Mouse (Mus musculus) myocyte (in vitro differentiated cells): ENCODE data around the gene Pfkfb3.

Experiments
- POLR2A ChIP-seq: IDR thresholded peaks from one replicate; pipeline ENCODE4 v1.6.1; 2011; ENCODE audit warnings: low read depth, mild to moderate bottlenecking, control low read depth, moderate library complexity; ENCODE audit not compliant: insufficient read length
- TCF12 ChIP-seq: IDR thresholded peaks from one replicate; pipeline ENCODE4 v1.6.1; 2011; ENCODE audit warnings: mild to moderate bottlenecking, control low read depth; ENCODE audit not compliant: poor library complexity, insufficient read depth, severe bottlenecking
- USF1 ChIP-seq: IDR thresholded peaks from one replicate; pipeline ENCODE4 v1.6.1; 2011; ENCODE audit warnings: low read depth, mild to moderate bottlenecking, control low read depth, moderate library complexity

DNA sequence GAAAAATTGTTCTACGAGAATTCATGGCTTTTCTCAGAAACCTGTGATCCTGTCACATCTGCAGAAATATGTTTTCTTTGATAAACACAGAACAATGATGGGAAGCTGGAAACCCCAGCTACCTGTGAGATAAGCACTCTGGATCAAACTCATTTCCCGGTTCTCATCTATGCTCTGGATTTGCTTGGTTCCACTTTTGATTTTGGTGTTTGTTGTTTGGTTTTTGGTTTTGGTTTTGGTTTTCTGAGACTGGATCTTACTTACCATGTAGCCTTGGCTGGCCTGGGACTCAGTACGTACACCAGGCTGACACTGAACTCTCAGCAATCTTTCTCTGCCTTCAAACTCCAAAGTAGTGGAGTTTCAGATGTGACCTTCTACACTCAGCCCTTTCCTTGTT is 38.0 kb downstream of the Pfkfb3 start:
- no peak for TF ChIP-seq POLR2A
- no peak for TF ChIP-seq USF1
- no peak for TF ChIP-seq TCF12
